Mouse (Mus musculus): ENCODE measurements around the gene Plin1.

DNA sequence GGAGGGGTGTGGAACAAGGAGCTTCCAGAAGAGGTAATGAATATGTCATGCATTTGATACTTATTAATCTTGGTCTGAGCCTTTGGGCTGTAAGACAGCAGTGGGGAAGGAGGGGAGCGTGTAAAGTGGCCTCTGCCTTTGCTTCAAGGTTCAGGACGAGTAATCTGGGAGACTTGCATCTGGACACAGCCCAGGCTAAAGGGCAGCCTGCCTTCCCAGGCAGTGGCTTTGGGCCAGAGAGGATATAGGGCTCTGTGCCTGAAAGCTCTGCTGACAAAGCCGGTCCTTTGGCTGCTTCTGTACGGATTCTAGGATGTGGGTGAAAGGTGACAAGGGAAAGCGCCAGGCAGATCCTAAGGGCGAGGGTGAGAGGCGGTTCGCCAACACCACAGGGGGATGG, 1.9 kb upstream of the Plin1 start:
- TF ChIP-seq GATA1 (IDR thresholded peaks at IDR 0.05; ENCODE audit: borderline replicate concordance, low read length) (no peak), FLI1 (IDR thresholded peaks at IDR 0.05; ENCODE audit: low read length) (no peak)

Data from megakaryocyte, embryonic 14.5 days (primary cell).